Mouse (Mus musculus): Measurements from ENCODE around the gene Thop1. TPM values are rescaled to one million over a fixed set of nuclear protein-coding genes. Genes with fewer than 3 reads are reported as not detected.
"Not testable (repeated sequence)": the region's sequence is repeated elsewhere in the genome, so short reads cannot be mapped to it uniquely, and the experiment has no call there.

Gene Thop1
- total RNA-seq, 2 experiments from 2014 or later = 50.5 to 54.2 TPM

- intact Hi-C loops (cut with DNase I); DNase-seq (ENCODE audit: low spot score in 2 of 2): not testable (repeated sequence)
Measured at GRCm38 (mm10) chr10:81055802-81056340, 14.0 kb upstream of the Thop1 start.

DNA sequence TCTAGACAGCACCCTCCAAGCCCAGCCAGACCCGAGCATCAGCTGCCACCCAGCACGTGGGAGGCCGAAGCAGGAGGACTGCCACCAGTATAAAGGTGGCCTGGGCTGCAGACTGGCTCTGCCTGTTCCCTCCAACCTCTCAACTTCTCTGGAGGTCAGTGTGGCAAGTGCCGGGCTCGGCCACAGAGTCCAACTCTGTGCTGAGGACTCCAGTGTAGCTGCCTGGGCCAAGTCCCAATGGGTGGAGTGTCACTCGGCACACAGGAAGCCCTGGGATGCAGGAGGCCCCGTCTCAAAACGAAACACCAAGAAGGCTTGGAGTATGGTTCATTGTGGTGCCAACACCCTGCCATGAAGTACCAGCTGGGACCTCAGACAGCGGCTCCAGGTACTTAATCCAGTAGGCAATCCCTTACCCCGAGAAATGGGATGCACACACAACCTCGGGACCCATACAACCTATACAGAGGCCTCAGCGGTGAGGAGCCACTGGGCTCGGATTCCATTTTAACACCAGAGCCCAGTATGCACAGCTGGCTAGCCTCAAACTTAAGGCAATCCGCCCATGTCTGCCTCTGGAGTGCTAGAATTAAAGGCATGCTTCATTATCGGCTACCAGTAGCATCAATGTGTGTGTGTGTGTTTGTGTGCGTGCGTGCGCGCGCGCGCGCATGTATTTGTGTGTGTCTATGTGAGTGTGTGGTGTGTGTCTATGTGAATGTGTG, 12.3 kb upstream of the Thop1 start:
- DNase-seq (ENCODE audit: low spot score in 2 of 2) = no peak
- intact Hi-C loops (cut with DNase I) = no loop called here

DNA sequence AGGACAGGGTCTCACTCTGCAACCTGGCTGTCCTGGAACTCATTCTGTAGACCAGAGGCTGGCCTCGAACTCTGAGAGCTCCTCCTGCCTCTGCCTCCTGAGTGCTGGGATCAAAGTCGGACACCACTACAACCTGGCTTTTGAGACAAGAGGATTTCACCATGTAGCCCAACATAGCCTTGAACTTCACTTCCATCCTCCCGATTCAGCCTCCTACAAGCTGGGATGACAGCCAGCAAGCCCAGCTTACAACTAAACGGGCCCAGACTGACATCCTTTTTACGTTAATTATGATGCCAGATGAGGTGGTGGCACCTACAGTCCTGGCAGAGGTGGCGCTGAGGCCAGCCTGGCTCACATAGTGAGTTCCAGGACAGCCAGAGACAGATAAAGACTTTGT, 10.9 kb upstream of the Thop1 start:
- intact Hi-C loops (cut with DNase I) = no loop called here
- DNase-seq (ENCODE audit: low spot score in 2 of 2) = no peak

GRCm38 (mm10) chr10:81059603-81060543, 10.0 kb upstream of the Thop1 start, which contains the start of gene Sgta:
Gene Sgta, minus strand, starts transcription at chr10:81060181.
- intact Hi-C loops (cut with DNase I) = no loop called here
- peak; percentile 100 for DNase-seq (ENCODE audit: low spot score in 2 of 2)

GRCm38 (mm10) chr10:81062710-81063109, 7.1 kb upstream of the Thop1 start:
- intact Hi-C loops (cut with DNase I) = no loop called here
- DNase-seq (ENCODE audit: low spot score in 2 of 2) = no peak

- DNase-seq (ENCODE audit: low spot score in 2 of 2); intact Hi-C loops (cut with DNase I): not testable (repeated sequence)
Measured at GRCm38 (mm10) chr10:81064519-81064918, 5.3 kb upstream of the Thop1 start.

- DNase-seq (ENCODE audit: low spot score in 2 of 2) = no peak
- intact Hi-C loops (cut with DNase I) = no loop called here
Measured at GRCm38 (mm10) chr10:81068706-81069105, 1.1 kb upstream of the Thop1 start.

DNA sequence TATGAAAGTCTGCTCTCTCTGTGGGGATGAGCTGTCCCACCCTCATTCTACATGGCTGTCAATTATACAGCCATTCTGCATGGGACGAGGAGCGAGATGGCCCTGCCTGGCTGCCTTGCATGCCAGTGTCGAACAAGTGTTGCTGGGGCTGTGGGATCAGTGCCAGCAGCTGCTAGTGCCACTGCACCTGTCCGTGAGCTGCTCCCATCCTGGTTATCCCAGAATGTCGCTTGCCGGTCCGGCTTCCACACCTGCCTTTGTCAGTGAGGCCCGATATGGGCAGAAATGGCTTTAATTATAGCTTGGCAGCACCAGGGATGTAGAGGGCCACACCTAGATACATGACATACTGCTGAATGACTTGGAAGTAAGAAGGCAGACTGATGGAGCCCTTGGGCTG, 2.5 kb downstream of the Thop1 start:
- intact Hi-C loops (cut with DNase I) = no loop called here
- DNase-seq (ENCODE audit: low spot score in 2 of 2) = no peak

DNA sequence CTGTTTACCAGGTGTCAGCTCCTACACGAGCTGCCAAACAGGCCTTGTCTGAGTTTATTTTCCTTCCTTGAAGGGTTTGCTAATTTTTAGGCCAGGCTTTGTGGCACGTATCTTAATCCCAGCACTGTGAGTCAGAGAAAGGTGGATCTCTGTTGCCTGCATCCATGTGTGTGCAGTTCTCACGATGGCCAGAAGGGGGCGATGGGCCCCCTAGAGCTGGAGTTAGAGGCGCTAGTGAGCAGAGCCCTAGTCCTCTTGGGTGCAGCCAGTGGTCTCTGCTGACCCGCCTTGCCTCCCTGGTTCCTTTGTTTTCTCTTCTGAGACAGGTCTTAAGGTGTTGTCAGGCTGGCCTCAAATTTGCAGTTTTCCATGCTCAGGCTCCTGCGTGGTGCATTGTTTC, 3.6 kb downstream of the Thop1 start:
- intact Hi-C loops (cut with DNase I) = no loop called here
- no peak for DNase-seq (ENCODE audit: low spot score in 2 of 2)

GRCm38 (mm10) chr10:81075734-81076133, 5.9 kb downstream of the Thop1 start:
- DNase-seq (ENCODE audit: low spot score in 2 of 2) = no peak
- intact Hi-C loops (cut with DNase I) = no loop called here

- DNase-seq (ENCODE audit: low spot score in 2 of 2) = no peak
- intact Hi-C loops (cut with DNase I) = no loop called here
Measured at GRCm38 (mm10) chr10:81076356-81076755, 6.5 kb downstream of the Thop1 start.

DNA sequence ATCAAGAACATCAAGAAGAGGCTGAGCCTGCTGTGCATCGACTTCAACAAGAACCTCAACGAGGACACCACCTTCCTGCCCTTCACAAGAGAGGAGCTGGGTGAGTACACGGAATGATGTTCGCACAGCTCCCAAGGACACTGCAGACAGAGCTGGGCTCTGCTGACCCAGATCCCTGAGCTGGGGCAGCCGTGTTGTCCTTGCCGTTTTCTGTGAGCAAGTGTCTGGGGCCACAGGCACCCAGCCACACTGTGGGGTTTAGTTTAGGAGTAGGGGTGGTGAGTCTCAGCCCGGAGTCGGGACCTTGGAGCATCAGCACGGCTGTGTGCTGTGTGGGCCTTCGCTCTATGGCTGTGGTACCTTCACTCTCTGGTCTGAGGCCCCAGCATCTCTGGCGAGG, 8.1 kb downstream of the Thop1 start:
- intact Hi-C loops (cut with DNase I) = no loop called here
- no peak for DNase-seq (ENCODE audit: low spot score in 2 of 2)

GRCm38 (mm10) chr10:81080008-81080655, 10.3 kb downstream of the Thop1 start:
- DNase-seq (ENCODE audit: low spot score in 2 of 2) = no peak

DNA sequence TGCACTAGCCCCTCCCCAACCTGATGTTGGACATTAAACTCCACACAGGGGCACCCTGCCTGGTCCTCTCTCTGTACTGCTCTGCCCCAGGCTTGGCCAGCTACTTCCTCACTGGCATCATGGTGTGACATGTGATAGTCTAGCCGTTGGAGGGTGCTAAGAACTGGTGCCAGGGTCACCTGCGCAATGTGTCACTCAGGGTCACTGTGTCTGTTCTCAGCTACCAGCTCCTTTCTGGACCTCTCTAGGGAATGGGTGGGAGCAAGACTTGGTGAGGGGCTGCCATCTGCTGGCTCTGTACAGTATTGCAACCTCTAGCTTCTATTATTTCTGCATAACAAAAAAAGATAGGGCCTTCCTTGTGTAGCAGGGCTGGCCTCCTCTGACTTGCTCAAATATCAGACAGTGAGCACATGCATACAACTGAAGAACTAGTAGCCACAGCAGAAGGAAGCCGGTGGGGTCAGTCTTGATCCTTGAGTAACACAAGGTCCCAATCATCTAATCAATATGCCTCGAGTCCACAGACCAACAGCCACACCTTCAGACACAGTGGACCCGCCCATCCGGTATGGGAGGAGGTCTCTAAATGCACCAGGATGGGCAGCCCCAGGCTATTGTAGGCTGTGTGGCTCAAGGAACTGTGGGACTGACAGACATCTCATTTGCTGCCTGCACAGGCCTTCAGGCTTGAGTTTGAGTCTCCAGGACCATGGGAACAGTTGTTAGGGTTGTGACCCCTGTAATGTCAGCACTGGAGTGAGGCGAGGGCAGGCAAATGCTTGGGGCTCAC, 12.5 kb downstream of the Thop1 start:
- intact Hi-C loops (cut with DNase I) = loop anchor here (2.0 to 5.0 kb wide), 2 partner anchors 65 to 82 kb away; no protein-coding TSS in a partner anchor
- DNase-seq (ENCODE audit: low spot score in 2 of 2) = peak; percentile 74 to 78

More at GRCm38 (mm10) chr10:81080008-81080655, 10.3 kb downstream of the Thop1 start:
- intact Hi-C loops (cut with DNase I) = loop anchor here (5.0 kb wide), 1 partner anchor 63 kb away; no protein-coding TSS in a partner anchor

- intact Hi-C loops (cut with DNase I) = no loop called here
Measured at GRCm38 (mm10) chr10:81087021-81087420, 17.2 kb downstream of the Thop1 start.

DNA sequence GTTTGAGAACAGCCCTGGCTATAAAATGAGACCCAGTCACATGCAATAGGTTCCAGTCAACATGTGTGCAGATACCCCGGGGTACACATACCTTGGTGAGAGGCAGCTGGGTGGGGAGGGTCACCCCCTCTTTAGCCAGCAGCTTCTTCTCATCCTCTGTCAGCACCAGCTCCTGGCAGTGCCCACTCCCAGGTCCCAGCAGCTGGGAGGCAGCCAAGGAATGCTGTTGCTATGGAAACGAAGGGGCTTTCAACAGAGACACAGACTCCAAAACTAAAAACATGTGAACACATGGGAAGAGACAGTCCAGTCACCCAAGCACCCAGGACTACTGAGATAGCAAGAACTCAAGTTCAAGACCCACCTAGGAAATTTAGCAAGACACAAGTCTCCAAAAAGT, 19.4 kb downstream of the Thop1 start:
- no peak for DNase-seq (ENCODE audit: low spot score in 2 of 2)
- intact Hi-C loops (cut with DNase I) = no loop called here

More at GRCm38 (mm10) chr10:81087021-81087420, 17.2 kb downstream of the Thop1 start:
- DNase-seq (ENCODE audit: low spot score in 2 of 2) = no peak

DNA sequence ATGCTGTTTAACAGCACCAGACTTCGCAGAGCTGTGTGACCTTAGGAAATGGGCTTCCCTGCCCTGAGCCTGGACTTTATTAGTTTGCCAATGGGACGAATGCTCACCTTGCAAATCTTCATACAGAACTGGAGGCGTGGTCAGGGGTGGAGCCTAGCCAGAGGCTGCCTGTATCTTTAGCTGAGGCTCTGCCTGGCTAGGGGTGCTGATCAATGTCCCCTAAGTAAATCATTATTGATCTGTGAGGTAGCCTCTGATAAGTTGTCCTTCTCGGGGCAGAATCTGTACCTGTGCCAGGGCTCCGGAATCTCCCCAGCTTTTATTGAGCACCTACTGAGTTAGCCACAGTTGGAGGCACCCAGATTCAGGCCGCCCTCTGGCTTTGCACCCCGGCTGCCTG, 20.8 kb downstream of the Thop1 start:
- intact Hi-C loops (cut with DNase I) = no loop called here
- no peak for DNase-seq (ENCODE audit: low spot score in 2 of 2)

GRCm38 (mm10) chr10:81092465-81093250, 22.8 kb downstream of the Thop1 start:
- no peak for DNase-seq (ENCODE audit: low spot score in 2 of 2)
- intact Hi-C loops (cut with DNase I) = no loop called here

Measured in left cerebral cortex, postnatal 25 days (tissue).